Mouse (Mus musculus): Measurements from ENCODE around the gene Slc7a14.

DNA sequence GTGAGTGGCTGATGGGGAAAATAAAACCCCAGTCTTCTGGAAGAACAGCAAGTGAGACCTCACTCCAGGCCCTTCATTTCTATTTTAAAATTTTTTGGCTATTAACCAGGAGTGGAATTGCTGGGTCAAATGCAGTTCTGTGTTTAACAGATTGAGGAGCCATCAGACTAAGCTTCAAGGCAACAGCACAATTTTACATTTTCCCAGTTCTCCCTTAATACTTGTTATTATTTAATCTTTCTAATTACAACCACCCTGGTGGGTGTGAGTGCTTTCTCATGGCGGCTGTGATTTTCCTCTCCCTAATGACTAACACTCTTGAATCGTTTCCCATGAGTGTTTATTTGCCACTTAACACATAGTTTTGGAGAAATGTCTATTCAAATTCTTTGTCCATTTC is 29.1 kb downstream of the Slc7a14 start:
- TF ChIP-seq CTCF (IDR thresholded peaks at IDR 0.05; ENCODE audit: low read depth) (no peak), EP300 (IDR thresholded peaks at IDR 0.05; ENCODE audit: low read depth) (no peak)
